Mouse (Mus musculus): ENCODE data around the gene Lhcgr. TPM values are rescaled to one million over a fixed set of nuclear protein-coding genes. Genes with fewer than 3 reads are reported as not detected.

The Lhcgr gene
- polyA plus RNA-seq, 1 experiment = not detected

DNA sequence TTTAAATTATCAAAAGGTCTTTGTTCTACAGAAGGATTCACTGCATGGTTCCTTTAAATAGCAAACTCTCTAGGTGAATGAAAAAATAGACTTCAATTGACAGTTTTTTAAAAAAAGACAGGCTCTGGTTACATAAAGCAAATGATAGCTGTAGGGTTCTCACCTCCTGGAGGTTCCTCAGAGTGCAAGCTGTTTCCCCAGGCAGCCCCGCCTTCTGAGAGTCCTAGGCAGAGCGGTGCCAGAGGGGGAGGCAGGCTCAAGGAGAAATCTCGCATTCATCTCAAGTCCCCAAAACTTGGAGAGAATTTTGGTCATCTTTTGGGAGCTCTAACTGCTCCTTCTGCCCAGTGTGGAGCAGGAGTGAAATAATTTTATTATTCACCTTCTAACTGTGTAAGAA lies 12.6 kb downstream of the Lhcgr start:
- WGBS = 57% methylated on average over 3 of the region's 3 CpGs
- H3K27ac ChIP-seq (ENCODE audit: insufficient read depth, low read depth, low read length) = no peak overlapping the region
- no peak overlapping the region for H3K4me3 ChIP-seq (ENCODE audit: insufficient read depth, low read depth, low read length)
- TF ChIP-seq POLR2A (IDR thresholded peaks at IDR 0.05; ENCODE audit: insufficient read depth, low read depth, low read length) (no peak), CTCF (IDR thresholded peaks at IDR 0.05; ENCODE audit: insufficient read depth, low read depth, low read length) (no peak)
- H3K4me1 ChIP-seq (ENCODE audit: control insufficient read depth, insufficient read depth, low read length) = no peaks in the 10 kb centered on the region

DNA sequence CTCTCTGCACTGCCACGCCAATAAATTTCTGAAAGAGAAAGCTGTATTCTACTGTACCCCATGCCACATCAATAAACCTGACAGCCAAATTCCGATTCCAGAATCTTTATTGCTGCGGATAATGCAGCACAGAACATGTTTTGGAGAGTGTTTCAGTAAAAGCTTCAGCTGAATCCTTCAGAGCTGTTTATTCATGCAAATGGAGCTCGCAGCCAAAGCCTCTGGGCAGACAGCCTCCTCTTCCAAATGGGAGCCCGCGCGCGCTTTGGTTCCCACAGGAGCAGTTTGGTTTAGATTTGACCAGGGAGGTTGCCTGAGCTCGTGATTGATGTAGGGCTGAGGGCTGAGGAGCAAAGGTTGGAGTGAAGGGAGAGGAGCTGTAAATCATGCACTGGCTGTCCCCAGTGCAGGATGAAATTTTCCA lies 17.7 kb downstream of the Lhcgr start:
- WGBS = 49% methylated on average over 9 of the region's 9 CpGs
- Histone ChIP-seq H3K4me1 (ENCODE audit: control insufficient read depth, insufficient read depth, low read length) (0 out of 2 replicates have a peak, but pooled peaks cover 2% of the 10 kb centered on the region), H3K27ac (ENCODE audit: insufficient read depth, low read depth, low read length) (no peak overlapping the region), H3K4me3 (ENCODE audit: insufficient read depth, low read depth, low read length) (no peak overlapping the region)
- TF ChIP-seq CTCF (IDR thresholded peaks at IDR 0.05; ENCODE audit: insufficient read depth, low read depth, low read length) = no peak
- no peak for TF ChIP-seq POLR2A (IDR thresholded peaks at IDR 0.05; ENCODE audit: insufficient read depth, low read depth, low read length)

DNA sequence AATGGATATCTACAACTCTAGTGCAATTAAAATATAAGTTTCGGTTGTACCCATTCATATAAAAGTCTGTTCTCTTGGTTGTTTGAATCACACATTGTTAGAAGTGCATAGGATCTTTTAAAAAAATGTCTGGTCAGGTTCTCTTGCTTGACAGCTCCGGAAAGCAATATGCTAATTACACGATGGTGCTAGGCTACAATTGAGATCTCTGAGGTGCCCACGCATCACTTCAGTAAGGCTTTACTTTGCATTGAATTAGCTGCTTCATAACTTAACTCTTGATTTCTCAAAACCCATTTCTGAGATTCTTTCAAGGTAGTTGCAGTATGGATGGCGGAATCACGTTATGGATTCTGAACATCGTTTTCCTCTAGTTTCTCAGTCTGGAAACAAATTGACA lies 21.7 kb downstream of the Lhcgr start:
- TF ChIP-seq POLR2A (IDR thresholded peaks at IDR 0.05; ENCODE audit: insufficient read depth, low read depth, low read length) (no peak), CTCF (IDR thresholded peaks at IDR 0.05; ENCODE audit: insufficient read depth, low read depth, low read length) (no peak)
- 51% methylated on average over 7 of the region's 7 CpGs for WGBS
- Histone ChIP-seq H3K4me1 (ENCODE audit: control insufficient read depth, insufficient read depth, low read length) (0 out of 2 replicates have a peak, but pooled peaks cover 2% of the 10 kb centered on the region), H3K27ac (ENCODE audit: insufficient read depth, low read depth, low read length) (no peak overlapping the region), H3K4me3 (ENCODE audit: insufficient read depth, low read depth, low read length) (no peak overlapping the region)

DNA sequence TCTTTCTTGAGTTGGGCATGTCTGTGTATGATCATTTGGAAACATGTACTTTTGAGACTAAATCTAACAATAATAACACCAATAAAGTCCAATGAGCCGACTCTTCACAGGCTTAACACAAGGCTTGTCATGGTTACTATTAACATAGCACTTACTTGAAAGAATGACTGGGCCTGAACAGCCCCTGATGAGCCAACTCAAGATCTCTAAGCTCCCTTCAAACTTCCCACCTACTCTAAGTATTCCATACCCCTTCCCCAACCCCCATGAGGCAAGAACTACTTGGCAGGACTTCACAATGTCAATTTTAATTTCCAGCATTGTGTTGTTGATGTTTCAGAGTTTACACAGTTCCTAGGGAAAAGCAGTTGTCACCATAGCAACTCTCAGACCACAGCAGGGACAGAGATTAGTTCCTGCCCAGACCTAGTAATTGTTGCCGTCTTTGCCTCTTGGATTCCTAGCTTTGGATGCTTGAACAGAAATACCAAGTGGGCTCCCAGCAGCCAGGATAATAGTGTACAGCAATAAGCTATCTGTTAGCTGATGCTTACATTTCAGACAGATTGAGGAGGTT lies 22.4 kb downstream of the Lhcgr start:
- no peak overlapping the region for H3K27ac ChIP-seq (ENCODE audit: insufficient read depth, low read depth, low read length)
- H3K4me1 ChIP-seq (ENCODE audit: control insufficient read depth, insufficient read depth, low read length) = 0 out of 2 replicates have a peak, but pooled peaks cover 2% of the 10 kb centered on the region
- H3K4me3 ChIP-seq (ENCODE audit: insufficient read depth, low read depth, low read length) = no peak overlapping the region
- TF ChIP-seq CTCF (IDR thresholded peaks at IDR 0.05; ENCODE audit: insufficient read depth, low read depth, low read length) (no peak), POLR2A (IDR thresholded peaks at IDR 0.05; ENCODE audit: insufficient read depth, low read depth, low read length) (no peak)
- 36% methylated on average over 2 of the region's 2 CpGs for WGBS

DNA sequence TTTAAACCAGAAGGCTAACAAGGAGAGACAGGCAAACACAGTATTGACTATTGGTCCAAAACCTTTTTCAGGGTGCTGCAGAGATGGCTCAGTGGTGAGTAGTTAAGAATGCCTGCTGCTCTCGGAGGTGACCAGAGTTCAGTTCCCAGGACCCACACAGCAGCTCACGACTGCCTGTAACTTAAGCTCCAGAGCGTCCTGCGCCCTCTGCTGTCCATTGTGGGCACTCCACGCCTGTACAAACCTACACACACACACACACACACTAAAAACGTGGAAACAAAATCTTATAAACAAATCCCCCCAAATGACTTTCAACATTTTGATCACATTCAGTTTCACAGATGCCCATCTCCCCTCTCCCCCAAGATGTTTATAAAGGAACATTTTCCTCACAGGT lies 24.9 kb downstream of the Lhcgr start:
- Histone ChIP-seq H3K27ac (ENCODE audit: insufficient read depth, low read depth, low read length) (no peak overlapping the region), H3K4me3 (ENCODE audit: insufficient read depth, low read depth, low read length) (no peak overlapping the region), H3K4me1 (ENCODE audit: control insufficient read depth, insufficient read depth, low read length) (peaks cover 6% of the 10 kb centered on the region; the same call in 1 of the 2 replicates)
- TF ChIP-seq POLR2A (IDR thresholded peaks at IDR 0.05; ENCODE audit: insufficient read depth, low read depth, low read length) (no peak), CTCF (IDR thresholded peaks at IDR 0.05; ENCODE audit: insufficient read depth, low read depth, low read length) (no peak)
- whole genome bisulfite sequencing = 88% methylated on average over 6 of the region's 6 CpGs

DNA sequence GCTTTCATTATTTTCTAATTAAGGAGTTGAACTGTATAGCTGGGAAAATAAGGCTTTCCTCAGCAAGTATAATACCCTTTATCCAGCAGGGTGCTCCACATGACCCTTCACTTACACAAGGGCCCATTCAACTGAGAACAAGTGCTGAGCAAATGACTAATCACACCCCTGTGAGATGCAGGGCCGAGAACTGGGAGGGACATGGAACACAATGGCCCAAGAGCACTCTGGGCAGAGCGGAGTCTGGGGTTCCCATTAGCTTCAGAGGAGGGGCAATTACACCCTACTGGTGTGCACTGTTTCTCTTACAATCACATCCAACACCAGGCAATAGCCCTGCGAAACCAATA lies 27.7 kb downstream of the Lhcgr start:
- no peak for TF ChIP-seq CTCF (IDR thresholded peaks at IDR 0.05; ENCODE audit: insufficient read depth, low read depth, low read length)
- no peak for TF ChIP-seq POLR2A (IDR thresholded peaks at IDR 0.05; ENCODE audit: insufficient read depth, low read depth, low read length)
- WGBS = 56% methylated on average over 3 of the region's 3 CpGs
- peaks cover 12% of the 10 kb centered on the region; the same call in 1 of the 2 replicates for H3K4me1 ChIP-seq (ENCODE audit: control insufficient read depth, insufficient read depth, low read length)
- H3K27ac ChIP-seq (ENCODE audit: insufficient read depth, low read depth, low read length) = no peak overlapping the region
- no peak overlapping the region for H3K4me3 ChIP-seq (ENCODE audit: insufficient read depth, low read depth, low read length)

DNA sequence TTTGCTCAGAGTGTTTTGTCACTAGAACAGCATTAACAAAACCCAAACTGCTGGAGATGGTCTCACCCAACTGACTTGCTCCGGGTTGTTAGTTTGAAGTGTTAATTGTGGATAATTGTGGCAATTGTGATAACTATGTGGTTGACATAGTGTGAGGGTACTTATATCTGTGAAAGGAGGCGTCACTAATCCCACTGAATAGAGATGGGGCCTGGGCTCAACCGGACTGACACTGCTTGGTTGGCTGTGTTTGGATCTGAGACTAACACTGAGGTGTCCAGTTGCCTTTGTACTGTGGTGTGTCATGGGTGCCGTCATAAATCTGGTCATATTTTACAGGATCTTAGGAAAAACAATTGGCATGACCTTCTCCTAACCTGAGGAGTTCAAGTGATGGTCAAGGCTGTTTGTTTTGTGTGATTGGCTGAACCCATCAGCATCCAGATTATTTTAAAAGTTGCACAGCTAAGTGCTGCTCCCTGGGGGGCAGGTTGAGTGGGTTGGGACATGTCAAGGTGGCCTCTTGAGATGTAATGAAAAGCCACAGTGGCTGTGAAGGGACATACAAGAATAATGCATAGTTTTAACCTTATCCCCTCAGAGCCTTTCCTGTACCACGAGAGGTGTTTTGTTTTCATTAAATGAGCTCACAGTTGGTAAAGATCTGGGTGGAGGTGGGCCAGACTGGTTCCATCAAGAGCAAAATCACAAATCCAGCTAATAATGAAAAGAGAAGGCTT lies 28.2 kb downstream of the Lhcgr start:
- H3K4me1 ChIP-seq (ENCODE audit: control insufficient read depth, insufficient read depth, low read length) = peaks cover 14% of the 10 kb centered on the region
- no peak for TF ChIP-seq CTCF (IDR thresholded peaks at IDR 0.05; ENCODE audit: insufficient read depth, low read depth, low read length)
- no peak for TF ChIP-seq POLR2A (IDR thresholded peaks at IDR 0.05; ENCODE audit: insufficient read depth, low read depth, low read length)
- 49% methylated on average over 5 of the region's 5 CpGs for WGBS
- H3K27ac ChIP-seq (ENCODE audit: insufficient read depth, low read depth, low read length) = no peak overlapping the region
- H3K4me3 ChIP-seq (ENCODE audit: insufficient read depth, low read depth, low read length) = no peak overlapping the region

DNA sequence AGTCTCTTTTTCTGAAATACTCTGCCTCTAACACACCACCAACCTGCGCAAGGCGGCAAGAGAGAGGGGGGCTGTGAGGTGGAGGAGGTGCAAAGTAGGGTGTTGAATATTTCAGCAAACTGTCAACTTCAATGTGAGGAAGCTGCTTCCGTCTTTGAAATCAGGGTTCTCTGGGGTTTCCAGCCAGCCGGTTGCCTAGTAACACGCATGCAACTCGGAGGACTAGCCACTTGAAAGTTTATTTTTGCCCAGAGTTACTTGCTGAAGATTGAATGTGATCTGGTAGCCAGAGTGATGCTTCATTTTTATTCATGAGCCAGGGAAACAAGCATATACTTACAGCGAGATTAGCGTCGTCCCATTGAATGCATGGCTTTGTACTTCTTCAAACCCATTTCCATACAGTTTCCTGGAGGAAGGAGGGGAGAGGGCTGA lies 33.8 kb downstream of the Lhcgr start:
- peaks cover 35% of the 10 kb centered on the region for H3K4me1 ChIP-seq (ENCODE audit: control insufficient read depth, insufficient read depth, low read length)
- TF ChIP-seq CTCF (IDR thresholded peaks at IDR 0.05; ENCODE audit: insufficient read depth, low read depth, low read length) (no peak), POLR2A (IDR thresholded peaks at IDR 0.05; ENCODE audit: insufficient read depth, low read depth, low read length) (no peak)
- no peak overlapping the region for H3K27ac ChIP-seq (ENCODE audit: insufficient read depth, low read depth, low read length)
- 23% methylated on average over 9 of the region's 9 CpGs for WGBS
- H3K4me3 ChIP-seq (ENCODE audit: insufficient read depth, low read depth, low read length) = no peak overlapping the region

DNA sequence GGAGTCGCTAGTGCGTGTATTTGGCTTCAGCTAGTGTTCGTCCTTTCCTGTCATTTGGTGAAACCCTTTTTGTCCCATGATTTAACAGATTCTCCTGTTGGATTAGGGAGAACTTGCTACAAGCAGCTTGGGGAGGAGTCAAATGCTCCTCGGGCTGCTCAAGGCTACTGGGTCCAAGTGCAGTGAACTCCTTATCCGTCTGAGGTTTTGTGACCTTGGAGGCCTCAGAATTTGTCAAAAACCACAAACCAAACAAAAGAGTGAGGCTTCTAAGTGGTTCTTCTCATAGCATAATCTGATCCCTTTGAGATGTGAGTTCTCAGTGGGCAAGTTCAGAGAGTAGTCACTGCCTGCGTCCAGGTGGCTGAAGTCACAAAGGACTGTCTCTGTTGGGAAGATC lies 36.0 kb downstream of the Lhcgr start:
- Histone ChIP-seq H3K4me1 (ENCODE audit: control insufficient read depth, insufficient read depth, low read length) (peaks cover 31% of the 10 kb centered on the region), H3K4me3 (ENCODE audit: insufficient read depth, low read depth, low read length) (no peak overlapping the region), H3K27ac (ENCODE audit: insufficient read depth, low read depth, low read length) (no peak overlapping the region)
- no peak for TF ChIP-seq CTCF (IDR thresholded peaks at IDR 0.05; ENCODE audit: insufficient read depth, low read depth, low read length)
- no peak for TF ChIP-seq POLR2A (IDR thresholded peaks at IDR 0.05; ENCODE audit: insufficient read depth, low read depth, low read length)
- WGBS = 73% methylated on average over 6 of the region's 6 CpGs
